Mouse (Mus musculus) olfactory bulb, adult 2 months (tissue): ENCODE results near the gene Hyal3.

Experiments
- CTCF ChIP-seq: fragments of 200-500 bp; IDR thresholded peaks from 2 replicates; pipeline ENCODE4 v1.5.1; 2012; ENCODE audit warnings: low read depth, mild to moderate bottlenecking, low read length, moderate library complexity; ENCODE audit not compliant: insufficient read depth
- POLR2A ChIP-seq: fragments of 200-500 bp; IDR thresholded peaks from 2 replicates; pipeline ENCODE4 v1.6.1; 2012; ENCODE audit warnings: mild to moderate bottlenecking, low read depth, low read length, moderate library complexity; ENCODE audit not compliant: insufficient read depth

DNA sequence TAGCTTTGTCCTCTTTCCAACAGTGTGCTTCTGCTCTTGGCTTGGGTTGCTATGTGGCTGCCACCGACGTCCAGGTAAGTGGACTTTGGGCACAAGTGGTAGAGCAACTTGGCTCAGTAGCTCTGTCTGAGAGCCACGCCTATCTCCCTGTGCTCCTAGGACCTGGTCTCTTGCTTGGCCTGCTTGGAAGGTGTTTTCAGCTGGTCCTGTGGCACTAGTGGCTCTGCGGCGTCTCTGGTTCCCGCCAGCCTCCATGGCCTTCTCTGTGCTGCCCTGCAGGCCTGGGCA is 10.1 kb downstream of the Hyal3 start:
- no peak for TF ChIP-seq CTCF
- TF ChIP-seq POLR2A = no peak
